Mouse (Mus musculus) midbrain, postnatal 0 days (tissue): Measurements from ENCODE around the gene Ints6l. TPM values are rescaled to one million over a fixed set of nuclear protein-coding genes. Genes with fewer than 3 reads are reported as not detected.
"Not testable (repeated sequence)": the region's sequence is repeated elsewhere in the genome, so short reads cannot be mapped to it uniquely, and the experiment has no call there.

ENCODE experiments used
- ATAC-seq: fragments of 200-750 bp; cut with Nextera tagmentation; 2 replicates; pipeline ENCODE4 v1.8.0; 2017; ENCODE audit warnings: moderate number of reproducible peaks, mild to moderate bottlenecking, moderate TSS enrichment, moderate library complexity; ENCODE audit not compliant: low FRiP score
- DNase-seq: peaks from one replicate; pipeline ENCODE4 v3.0.0-alpha.2; 2015; ENCODE audit warnings: low spot score
- H3K27ac ChIP-seq: fragments of 300-500 bp; sonication (generic); 2 replicates; pipeline ENCODE4 v1.5.1; 2014; ENCODE audit warnings: low read depth, mild to moderate bottlenecking, low read length, mixed read lengths
- H3K27me3 ChIP-seq: fragments of 300-500 bp; sonication (generic); 2 replicates; pipeline ENCODE4 v1.6.1; 2014; ENCODE audit warnings: low read length, control low read depth, mixed read lengths; ENCODE audit not compliant: insufficient read depth
- H3K36me3 ChIP-seq: fragments of 300-500 bp; sonication (generic); 2 replicates; pipeline ENCODE4 v1.6.1; 2014; ENCODE audit warnings: low read length, control low read depth, mixed read lengths; ENCODE audit not compliant: insufficient read depth
- H3K4me1 ChIP-seq: fragments of 300-500 bp; sonication (generic); 2 replicates; pipeline ENCODE4 v1.6.1; 2014; ENCODE audit warnings: mild to moderate bottlenecking, control low read depth, antibody characterized with exemption, low read length, mixed read lengths; ENCODE audit not compliant: insufficient read depth
- H3K4me2 ChIP-seq: fragments of 300-500 bp; sonication (generic); 2 replicates; pipeline ENCODE4 v1.6.1; 2014; ENCODE audit warnings: low read depth, mild to moderate bottlenecking, low read length, mixed read lengths; ENCODE audit not compliant: poor library complexity, severe bottlenecking
- H3K4me3 ChIP-seq: fragments of 300-500 bp; sonication (generic); 2 replicates; pipeline ENCODE4 v1.5.1; 2014; ENCODE audit warnings: low read depth, mild to moderate bottlenecking, low read length, moderate library complexity
- H3K9ac ChIP-seq: fragments of 300-500 bp; sonication (generic); replicated peaks from 2 replicates; pipeline ENCODE4 v1.6.1; 2014; ENCODE audit warnings: mild to moderate bottlenecking, low read length, moderate library complexity, mixed read lengths; ENCODE audit not compliant: poor library complexity, severe bottlenecking
- H3K9me3 ChIP-seq: fragments of 300-500 bp; sonication (generic); 2 replicates; pipeline ENCODE4 v1.6.1; 2016; ENCODE audit warnings: low read length, control low read depth
- CTCF ChIP-seq: IDR thresholded peaks from 2 replicates; pipeline ENCODE4 v1.5.1; 2016; ENCODE audit warnings: antibody characterized with exemption, mild to moderate bottlenecking
- WGBS: fragments of 180-500 bp; shearing (Covaris S2); extraction: QIAGEN DNeasy Blood & Tissue Kit; methylation state at CpG from one replicate; pipeline ENCODE4 v1.1.7; 2014; 5-methylcytosine and 5-hydroxymethylcytosine counted together
- polyA plus RNA-seq: library from polyadenylated mRNA; unstranded; fragments of >200 nt; fragmentation: Nextera tagmentation; extraction: Ambion mirVana; gene quantifications from 2 replicates; pipeline ENCODE4 v1.2.1, GENCODE M21; 2015
- total RNA-seq: library from RNA; depleted of rRNA; stranded (reverse); fragments of >200 nt; gene quantifications from 2 replicates; pipeline ENCODE4 v1.2.3, GENCODE M21; 2014

Ints6l gene
- total and polyA plus RNA-seq, 2 experiments from 2014 or later, result 12.1 to 20.7 TPM

GRCm38 (mm10) chrX:56481906-56482305 lies 27.2 kb downstream of the Ints6l start:
- TF ChIP-seq CTCF, result no peak
- Histone ChIP-seq H3K4me3 (no peak overlapping the region), H3K4me1 (no peaks in the 10 kb centered on the region), H3K27me3 (no peaks in the 10 kb centered on the region), H3K4me2 (no peak overlapping the region), H3K27ac (no peak overlapping the region), H3K36me3 (no peaks in the 10 kb centered on the region), H3K9ac (no peak overlapping the region), H3K9me3 (no peaks in the 10 kb centered on the region)
- ATAC-seq, result no peak
- DNase-seq, result no peak
- WGBS, result 57% methylated on average over 3 of the region's 3 CpGs

GRCm38 (mm10) chrX:56489758-56490157 lies 35.1 kb downstream of the Ints6l start:
- peak; percentile 70 for DNase-seq
- TF ChIP-seq CTCF, result peak; percentile 86
- Histone ChIP-seq H3K36me3 (no peaks in the 10 kb centered on the region), H3K9ac (no peak overlapping the region), H3K27me3 (no peaks in the 10 kb centered on the region), H3K4me2 (no peak overlapping the region), H3K4me3 (no peak overlapping the region), H3K27ac (no peak overlapping the region), H3K4me1 (no peaks in the 10 kb centered on the region), H3K9me3 (no peaks in the 10 kb centered on the region)
- 18% methylated on average over 1 of the region's 1 CpGs for WGBS
- no peak for ATAC-seq

- Histone ChIP-seq H3K27ac (no peak overlapping the region), H3K9me3 (no peaks in the 10 kb centered on the region), H3K9ac (no peak overlapping the region), H3K4me2 (no peak overlapping the region), H3K4me1 (no peaks in the 10 kb centered on the region), H3K36me3 (0 out of 2 replicates have a peak, but pooled peaks cover under 1% of the 10 kb centered on the region), H3K4me3 (no peak overlapping the region), H3K27me3 (no peaks in the 10 kb centered on the region)
- ATAC-seq (no peak), DNase-seq (no peak)
- no peak for TF ChIP-seq CTCF
- WGBS, result 82% methylated on average over 7 of the region's 7 CpGs
These were observed 42.6 kb downstream of the Ints6l start for GRCm38 (mm10) chrX:56497241-56497640.

GRCm38 (mm10) chrX:56524442-56524841 lies 69.8 kb downstream of the Ints6l start, which contains the start of gene Gm10477:
TSS of gene Gm10477 (plus strand) at chrX:56524742.
- not testable (repeated sequence) for H3K4me2 ChIP-seq, H3K4me1 ChIP-seq, H3K9me3 ChIP-seq, H3K4me3 ChIP-seq, H3K9ac ChIP-seq, DNase-seq, H3K27ac ChIP-seq, H3K36me3 ChIP-seq, H3K27me3 ChIP-seq, ATAC-seq
- 78% methylated on average over 6 of the region's 6 CpGs for WGBS

- Histone ChIP-seq H3K27me3 (no peaks in the 10 kb centered on the region), H3K27ac (no peak overlapping the region), H3K9me3 (no peaks in the 10 kb centered on the region), H3K4me2 (no peak overlapping the region), H3K36me3 (no peaks in the 10 kb centered on the region), H3K4me3 (no peak overlapping the region), H3K4me1 (no peaks in the 10 kb centered on the region), H3K9ac (no peak overlapping the region)
- peak; percentile 71 for TF ChIP-seq CTCF
- 12% methylated on average over 3 of the region's 3 CpGs for WGBS
- ATAC-seq (no peak), DNase-seq (peak; percentile 42)
These were observed 76.6 kb downstream of the Ints6l start for GRCm38 (mm10) chrX:56531266-56531665.

GRCm38 (mm10) chrX:56537162-56537561 lies 82.5 kb downstream of the Ints6l start:
- Histone ChIP-seq H3K36me3 (no peaks in the 10 kb centered on the region), H3K27ac (no peak overlapping the region), H3K4me3 (no peak overlapping the region), H3K4me2 (no peak overlapping the region), H3K9ac (no peak overlapping the region), H3K9me3 (no peaks in the 10 kb centered on the region), H3K27me3 (no peaks in the 10 kb centered on the region), H3K4me1 (no peaks in the 10 kb centered on the region)
- TF ChIP-seq CTCF, result peak; percentile 75
- ATAC-seq, result 0 out of 2 replicates have a peak, but pooled peaks have one; percentile 52
- peak; percentile 62 for DNase-seq
- 59% methylated on average over 4 of the region's 4 CpGs for WGBS
